Mouse (Mus musculus): ENCODE measurements at regions not wholly inside any gene's neighbourhood (a gene's known extent, or its start where the extent isn't known, plus 50 kb on each side); places are given as distances from the start of the nearest gene placed in this dataset.

GRCm38 (mm10) chr13:53811151-53811550, 244.4 kb downstream of the Drd1 start:
- WGBS = 66% methylated on average over 8 of the region's 8 CpGs
- TF ChIP-seq CTCF (IDR thresholded peaks at IDR 0.05; ENCODE audit: low read depth) = no peak
- DNase-seq = no peak
- H3K9ac ChIP-seq = no peak overlapping the region
- H3K36me3 ChIP-seq (ENCODE audit: insufficient read depth) = no peaks in the 10 kb centered on the region
- no peak overlapping the region for H3K27ac ChIP-seq (ENCODE audit: low read depth, low read length)
- 0 out of 2 replicates have a peak, but pooled peaks cover 7% of the 10 kb centered on the region for H3K4me1 ChIP-seq (ENCODE audit: insufficient read depth)
- H3K4me2 ChIP-seq (ENCODE audit: low read depth) = no peak overlapping the region
- no peak overlapping the region for H3K4me3 ChIP-seq (ENCODE audit: low read depth, low read length)
- H3K27me3 ChIP-seq (ENCODE audit: insufficient read depth, low read length) = peaks cover 6% of the 10 kb centered on the region; the same call in 1 of the 2 replicates
- H3K9me3 ChIP-seq (ENCODE audit: low read length) = no peaks in the 10 kb centered on the region
- no peak for ATAC-seq

GRCm38 (mm10) chr13:53807791-53808525, 247.5 kb downstream of the Drd1 start:
- no peak overlapping the region for H3K4me3 ChIP-seq (ENCODE audit: low read depth, low read length)
- ATAC-seq = peak; percentile 42; the same call in 1 of the 2 replicates
- 27% methylated on average over 13 of the region's 13 CpGs for WGBS
- 0 out of 2 replicates have a peak, but pooled peaks cover 7% of the 10 kb centered on the region for H3K4me1 ChIP-seq (ENCODE audit: insufficient read depth)
- H3K9ac ChIP-seq = no peak overlapping the region
- H3K27ac ChIP-seq (ENCODE audit: low read depth, low read length) = no peak overlapping the region
- H3K9me3 ChIP-seq (ENCODE audit: low read length) = no peaks in the 10 kb centered on the region
- H3K36me3 ChIP-seq (ENCODE audit: insufficient read depth) = no peaks in the 10 kb centered on the region
- TF ChIP-seq CTCF (IDR thresholded peaks at IDR 0.05; ENCODE audit: low read depth) = no peak
- no peak overlapping the region for H3K4me2 ChIP-seq (ENCODE audit: low read depth)
- DNase-seq = peak; percentile 53
- H3K27me3 ChIP-seq (ENCODE audit: insufficient read depth, low read length) = peaks cover 10% of the 10 kb centered on the region; the same call in 1 of the 2 replicates

GRCm38 (mm10) chr13:53805872-53806271, 249.6 kb downstream of the Drd1 start:
- no peak for TF ChIP-seq CTCF (IDR thresholded peaks at IDR 0.05; ENCODE audit: low read depth)
- 0 out of 2 replicates have a peak, but pooled peaks cover 7% of the 10 kb centered on the region for H3K4me1 ChIP-seq (ENCODE audit: insufficient read depth)
- H3K9me3 ChIP-seq (ENCODE audit: low read length) = no peaks in the 10 kb centered on the region
- H3K4me2 ChIP-seq (ENCODE audit: low read depth) = no peak overlapping the region
- no peaks in the 10 kb centered on the region for H3K36me3 ChIP-seq (ENCODE audit: insufficient read depth)
- no peak overlapping the region for H3K4me3 ChIP-seq (ENCODE audit: low read depth, low read length)
- ATAC-seq (peak; percentile 83), DNase-seq (peak; percentile 35)
- no peak overlapping the region for H3K27ac ChIP-seq (ENCODE audit: low read depth, low read length)
- no peak overlapping the region for H3K9ac ChIP-seq
- WGBS = 22% methylated on average over 4 of the region's 4 CpGs
- peaks cover 10% of the 10 kb centered on the region; the same call in 1 of the 2 replicates for H3K27me3 ChIP-seq (ENCODE audit: insufficient read depth, low read length)

- H3K36me3 ChIP-seq (ENCODE audit: insufficient read depth) = no peaks in the 10 kb centered on the region
- WGBS = 86% methylated on average over 5 of the region's 5 CpGs
These were observed 254.5 kb downstream of the Drd1 start for GRCm38 (mm10) chr13:53800978-53801377.

GRCm38 (mm10) chr13:53788809-53789208, 266.7 kb downstream of the Drd1 start:
- 56% methylated on average over 2 of the region's 2 CpGs for WGBS
- no peak for TF ChIP-seq CTCF (IDR thresholded peaks at IDR 0.05; ENCODE audit: low read depth)
- no peak overlapping the region for H3K9ac ChIP-seq
- H3K27me3 ChIP-seq (ENCODE audit: insufficient read depth, low read length) = no peaks in the 10 kb centered on the region
- H3K4me2 ChIP-seq (ENCODE audit: low read depth) = no peak overlapping the region
- H3K36me3 ChIP-seq (ENCODE audit: insufficient read depth) = no peaks in the 10 kb centered on the region
- DNase-seq (no peak), ATAC-seq (no peak)
- no peak overlapping the region for H3K4me3 ChIP-seq (ENCODE audit: low read depth, low read length)
- no peaks in the 10 kb centered on the region for H3K4me1 ChIP-seq (ENCODE audit: insufficient read depth)
- H3K27ac ChIP-seq (ENCODE audit: low read depth, low read length) = no peak overlapping the region
- H3K9me3 ChIP-seq (ENCODE audit: low read length) = no peaks in the 10 kb centered on the region

More at GRCm38 (mm10) chr13:53800978-53801377, 254.5 kb downstream of the Drd1 start:
- DNase-seq (no peak), ATAC-seq (no peak)
- no peak for TF ChIP-seq CTCF (IDR thresholded peaks at IDR 0.05; ENCODE audit: low read depth)
- Histone ChIP-seq H3K4me3 (ENCODE audit: low read depth, low read length) (no peak overlapping the region), H3K9ac (no peak overlapping the region), H3K27me3 (ENCODE audit: insufficient read depth, low read length) (peaks cover 5% of the 10 kb centered on the region; the same call in 1 of the 2 replicates), H3K9me3 (ENCODE audit: low read length) (no peaks in the 10 kb centered on the region), H3K4me1 (ENCODE audit: insufficient read depth) (no peaks in the 10 kb centered on the region), H3K4me2 (ENCODE audit: low read depth) (no peak overlapping the region), H3K27ac (ENCODE audit: low read depth, low read length) (no peak overlapping the region)

GRCm38 (mm10) chr13:53783492-53783891, 272.0 kb downstream of the Drd1 start:
- H3K27ac ChIP-seq (ENCODE audit: low read depth, low read length) = no peak overlapping the region
- TF ChIP-seq CTCF (IDR thresholded peaks at IDR 0.05; ENCODE audit: low read depth) = peak; percentile 97
- no peaks in the 10 kb centered on the region for H3K27me3 ChIP-seq (ENCODE audit: insufficient read depth, low read length)
- no peak overlapping the region for H3K4me3 ChIP-seq (ENCODE audit: low read depth, low read length)
- H3K4me1 ChIP-seq (ENCODE audit: insufficient read depth) = no peaks in the 10 kb centered on the region
- no peak overlapping the region for H3K9ac ChIP-seq
- ATAC-seq = peak; percentile 81
- no peaks in the 10 kb centered on the region for H3K36me3 ChIP-seq (ENCODE audit: insufficient read depth)
- H3K4me2 ChIP-seq (ENCODE audit: low read depth) = no peak overlapping the region
- peak; percentile 94 for DNase-seq
- WGBS = 23% methylated on average over 6 of the region's 6 CpGs
- H3K9me3 ChIP-seq (ENCODE audit: low read length) = no peaks in the 10 kb centered on the region

GRCm38 (mm10) chr13:53779150-53779549, 276.4 kb downstream of the Drd1 start:
- Histone ChIP-seq H3K4me1 (ENCODE audit: insufficient read depth) (no peaks in the 10 kb centered on the region), H3K9me3 (ENCODE audit: low read length) (no peaks in the 10 kb centered on the region), H3K9ac (no peak overlapping the region), H3K4me2 (ENCODE audit: low read depth) (no peak overlapping the region), H3K27me3 (ENCODE audit: insufficient read depth, low read length) (no peaks in the 10 kb centered on the region), H3K36me3 (ENCODE audit: insufficient read depth) (no peaks in the 10 kb centered on the region), H3K27ac (ENCODE audit: low read depth, low read length) (no peak overlapping the region), H3K4me3 (ENCODE audit: low read depth, low read length) (no peak overlapping the region)
- DNase-seq (peak; percentile 83), ATAC-seq (peak; percentile 52)
- TF ChIP-seq CTCF (IDR thresholded peaks at IDR 0.05; ENCODE audit: low read depth) = peak; percentile 86
- 47% methylated on average over 4 of the region's 4 CpGs for WGBS
